Mouse (Mus musculus) heart, postnatal 0 days (tissue): Measurements from ENCODE around the gene Zfp85. TPM values are rescaled to one million over a fixed set of nuclear protein-coding genes. Genes with fewer than 3 reads are reported as not detected.
"Not testable (repeated sequence)": the region's sequence is repeated elsewhere in the genome, so short reads cannot be mapped to it uniquely, and the experiment has no call there.

Experiments used
- ATAC-seq: fragments of 200-750 bp; cut with Nextera tagmentation; 2 replicates; pipeline ENCODE4 v1.8.0; 2017; ENCODE audit warnings: low read depth, moderate number of reproducible peaks, moderate library complexity; ENCODE audit not compliant: insufficient read depth
- DNase-seq: peaks from one replicate; pipeline ENCODE4 v3.0.0-alpha.2; 2016; ENCODE audit warnings: low spot score
- H3K27ac ChIP-seq: fragments of 300-500 bp; sonication (generic); 2 replicates; pipeline ENCODE4 v1.5.1; 2014; ENCODE audit warnings: low read depth, mild to moderate bottlenecking
- H3K27me3 ChIP-seq: fragments of 300-500 bp; sonication (generic); 2 replicates; pipeline ENCODE4 v1.6.1; 2014; ENCODE audit warnings: low read length, mixed read lengths; ENCODE audit not compliant: control insufficient read depth, insufficient read depth
- H3K36me3 ChIP-seq: fragments of 300-500 bp; sonication (generic); replicated peaks from 2 replicates; pipeline ENCODE4 v1.6.1; 2014; ENCODE audit warnings: low read length, mixed read lengths; ENCODE audit not compliant: control insufficient read depth, insufficient read depth
- H3K4me1 ChIP-seq: fragments of 300-500 bp; sonication (generic); 2 replicates; pipeline ENCODE4 v1.6.1; 2014; ENCODE audit warnings: antibody characterized with exemption; ENCODE audit not compliant: control insufficient read depth, insufficient read depth
- H3K4me2 ChIP-seq: fragments of 300-500 bp; sonication (generic); 2 replicates; pipeline ENCODE4 v1.6.1; 2014; ENCODE audit warnings: low read depth, mild to moderate bottlenecking, low read length, moderate library complexity
- H3K4me3 ChIP-seq: fragments of 300-500 bp; sonication (generic); 2 replicates; pipeline ENCODE4 v1.5.1; 2014; ENCODE audit warnings: low read depth, low read length
- H3K9ac ChIP-seq: fragments of 300-500 bp; sonication (generic); replicated peaks from 2 replicates; pipeline ENCODE4 v1.6.1; 2014; ENCODE audit warnings: low read depth, low read length, mixed read lengths
- H3K9me3 ChIP-seq: fragments of 300-500 bp; sonication (generic); replicated peaks from 2 replicates; pipeline ENCODE4 v1.6.1; 2016; ENCODE audit warnings: low read length; ENCODE audit not compliant: control insufficient read depth
- CTCF ChIP-seq: IDR thresholded peaks from 2 replicates; pipeline ENCODE4 v1.5.1; 2016; ENCODE audit warnings: antibody characterized with exemption, control low read depth, low read depth
- EP300 ChIP-seq: IDR thresholded peaks from 2 replicates; pipeline ENCODE4 v1.6.1; 2016; ENCODE audit warnings: antibody characterized with exemption, low read depth
- WGBS: fragments of 180-500 bp; shearing (Covaris S2); extraction: QIAGEN DNeasy Blood & Tissue Kit; methylation state at CpG from one replicate; pipeline ENCODE4 v1.1.7; 2014; 5-methylcytosine and 5-hydroxymethylcytosine counted together
- polyA plus RNA-seq: library from polyadenylated mRNA; unstranded; fragments of >200 nt; fragmentation: Nextera tagmentation; extraction: Ambion mirVana; gene quantifications from 2 replicates; pipeline ENCODE4 v1.2.1, GENCODE M21; 2015
- total RNA-seq: library from RNA; depleted of rRNA; stranded (reverse); fragments of >200 nt; gene quantifications from 2 replicates; pipeline ENCODE4 v1.2.3, GENCODE M21; 2014; ENCODE audit warnings: low replicate concordance

Zfp85 gene
- total and polyA plus RNA-seq, 2 experiments from 2014 or later = 2.2 to 3.0 TPM

GRCm38 (mm10) chr13:67763031-67763768 lies 8.2 kb upstream of the Zfp85 start:
- no peak for ATAC-seq
- 63% methylated on average over 2 of the region's 2 CpGs for WGBS
- TF ChIP-seq EP300 (no peak), CTCF (no peak)

GRCm38 (mm10) chr13:67759966-67760365 lies 4.9 kb upstream of the Zfp85 start:
- WGBS = 45% methylated on average over 1 of the region's 1 CpGs
- no peak overlapping the region for H3K9ac ChIP-seq
- H3K4me1 ChIP-seq = no peaks in the 10 kb centered on the region
- H3K4me2 ChIP-seq = no peak overlapping the region
- no peak for DNase-seq
- no peak for ATAC-seq
- H3K36me3 ChIP-seq = no peaks in the 10 kb centered on the region
- H3K27ac ChIP-seq = no peak overlapping the region
- no peak for TF ChIP-seq EP300
- no peak for TF ChIP-seq CTCF
- no peaks in the 10 kb centered on the region for H3K27me3 ChIP-seq
- H3K4me3 ChIP-seq = no peak overlapping the region
- H3K9me3 ChIP-seq = no peaks in the 10 kb centered on the region

More at GRCm38 (mm10) chr13:67763031-67763768, 8.2 kb upstream of the Zfp85 start:
- Histone ChIP-seq H3K9ac (no peak overlapping the region), H3K27ac (no peak overlapping the region), H3K27me3 (no peaks in the 10 kb centered on the region), H3K4me3 (no peak overlapping the region), H3K4me1 (no peaks in the 10 kb centered on the region), H3K9me3 (no peaks in the 10 kb centered on the region), H3K36me3 (no peaks in the 10 kb centered on the region), H3K4me2 (no peak overlapping the region)
- DNase-seq = no peak

DNA sequence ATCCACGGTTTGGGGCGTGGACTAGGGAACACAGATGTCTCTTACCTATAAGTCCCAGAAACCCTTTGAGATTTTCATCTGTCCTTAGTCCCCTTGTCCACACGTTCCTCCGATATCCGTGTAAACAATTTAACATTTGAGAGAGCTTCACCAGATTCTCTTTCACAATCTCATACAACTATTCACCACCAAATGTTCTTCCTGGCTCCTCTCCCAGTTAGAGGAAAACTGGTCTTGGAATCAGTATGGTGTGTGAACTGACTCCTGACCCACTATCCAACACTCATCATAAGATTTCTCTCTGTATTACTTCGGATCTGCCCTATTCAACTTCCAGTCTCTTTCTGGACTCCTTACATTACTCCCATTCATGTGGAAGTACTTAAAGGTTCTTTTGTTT lies 733 bp upstream of the Zfp85 start:
- no peak overlapping the region for H3K9ac ChIP-seq
- no peaks in the 10 kb centered on the region for H3K9me3 ChIP-seq
- TF ChIP-seq EP300 = no peak
- no peak for TF ChIP-seq CTCF
- 72% methylated on average over 6 of the region's 6 CpGs for WGBS
- no peak overlapping the region for H3K4me3 ChIP-seq
- peaks cover 8% of the 10 kb centered on the region for H3K36me3 ChIP-seq
- ATAC-seq = no peak
- H3K4me1 ChIP-seq = 0 out of 2 replicates have a peak, but pooled peaks cover 5% of the 10 kb centered on the region
- no peak overlapping the region for H3K4me2 ChIP-seq
- no peak for DNase-seq
- H3K27me3 ChIP-seq = no peaks in the 10 kb centered on the region
- H3K27ac ChIP-seq = no peak overlapping the region

DNA sequence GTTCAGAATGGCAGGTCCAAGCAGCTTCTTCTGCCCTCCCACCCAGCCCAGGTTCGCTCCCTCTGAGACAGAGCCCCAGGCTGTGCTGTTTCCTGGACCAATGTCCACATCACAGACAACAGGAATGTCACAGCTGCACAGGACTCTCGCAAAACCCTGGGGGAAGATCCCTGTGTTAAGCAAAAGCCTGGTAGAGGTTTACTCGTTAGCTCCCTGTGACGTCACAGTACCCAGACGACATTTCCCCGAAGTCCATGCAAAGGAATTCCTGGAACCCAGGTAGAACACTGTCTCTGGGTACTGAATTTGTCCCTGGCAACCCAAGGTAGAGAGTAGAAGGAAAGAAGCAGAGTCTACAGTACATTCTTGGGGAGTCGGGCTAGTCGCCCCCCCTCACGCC lies 11.1 kb downstream of the Zfp85 start:
- H3K27me3 ChIP-seq = no peaks in the 10 kb centered on the region
- WGBS = 83% methylated on average over 9 of the region's 9 CpGs
- no peak for TF ChIP-seq EP300
- no peak for TF ChIP-seq CTCF
- no peak overlapping the region for H3K4me3 ChIP-seq
- no peaks in the 10 kb centered on the region for H3K4me1 ChIP-seq
- H3K9ac ChIP-seq = no peak overlapping the region
- peaks cover 8% of the 10 kb centered on the region; the same call in 1 of the 2 replicates for H3K9me3 ChIP-seq
- H3K27ac ChIP-seq = no peak overlapping the region
- ATAC-seq (no peak), DNase-seq (no peak)
- H3K36me3 ChIP-seq = peaks cover 12% of the 10 kb centered on the region
- H3K4me2 ChIP-seq = no peak overlapping the region

DNA sequence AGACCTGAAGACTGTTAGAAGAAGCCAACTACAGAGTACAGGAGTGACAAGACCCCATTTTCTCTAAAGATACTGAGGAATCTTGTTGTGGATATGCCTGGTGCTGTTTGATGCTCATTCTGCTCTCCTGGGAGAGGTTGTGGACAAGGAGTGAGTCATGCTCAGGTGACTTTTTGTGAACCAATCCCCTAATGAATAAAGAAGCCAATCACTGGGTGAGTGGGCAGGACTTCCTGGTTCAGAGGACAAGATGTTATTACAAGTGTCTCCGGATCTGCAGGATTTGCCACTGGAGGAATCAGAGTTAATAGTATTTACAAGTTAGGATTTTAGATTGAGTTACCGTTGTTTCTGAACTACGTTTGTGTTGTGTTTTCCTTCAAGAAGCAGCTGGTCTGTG lies 12.1 kb downstream of the Zfp85 start:
- no peak for TF ChIP-seq EP300
- Histone ChIP-seq H3K36me3 (peaks cover 2% of the 10 kb centered on the region), H3K9me3 (peaks cover 2% of the 10 kb centered on the region; the same call in 1 of the 2 replicates), H3K4me3 (no peak overlapping the region), H3K4me2 (no peak overlapping the region), H3K27me3 (no peaks in the 10 kb centered on the region), H3K4me1 (no peaks in the 10 kb centered on the region), H3K27ac (no peak overlapping the region), H3K9ac (no peak overlapping the region)
- ATAC-seq = no peak
- no peak for DNase-seq
- WGBS = 86% methylated on average over 3 of the region's 3 CpGs

GRCm38 (mm10) chr13:67734391-67734790 lies 20.6 kb downstream of the Zfp85 start:
- ATAC-seq, H3K4me2 ChIP-seq, H3K9ac ChIP-seq, H3K4me3 ChIP-seq, DNase-seq, H3K27ac ChIP-seq, H3K36me3 ChIP-seq, H3K27me3 ChIP-seq, H3K4me1 ChIP-seq: not testable (repeated sequence)
- peaks cover 13% of the 10 kb centered on the region for H3K9me3 ChIP-seq
- 91% methylated on average over 9 of the region's 9 CpGs for WGBS
